Mouse (Mus musculus) limb, embryonic 14.5 days (tissue): Measurements from ENCODE around the gene Gpr183. TPM values are rescaled to one million over a fixed set of nuclear protein-coding genes. Genes with fewer than 3 reads are reported as not detected.

Experiments
- ATAC-seq: fragments of 200-750 bp; cut with Nextera tagmentation; 2 replicates; pipeline ENCODE4 v1.8.0; 2017; ENCODE audit warnings: low read depth, moderate number of reproducible peaks, moderate TSS enrichment; ENCODE audit not compliant: low FRiP score
- DNase-seq: peaks from one replicate; pipeline ENCODE4 v3.0.0-alpha.2; 2015; ENCODE audit warnings: low spot score
- H3K27ac ChIP-seq: fragments of 300-500 bp; sonication (generic); replicated peaks from 2 replicates; pipeline ENCODE4 v1.5.1; 2014; ENCODE audit warnings: low read depth, mild to moderate bottlenecking, low read length, moderate library complexity, mixed read lengths
- H3K27me3 ChIP-seq: fragments of 300-500 bp; sonication (generic); 2 replicates; pipeline ENCODE4 v1.6.1; 2014; ENCODE audit warnings: low read length, mixed read lengths; ENCODE audit not compliant: control insufficient read depth, insufficient read depth
- H3K36me3 ChIP-seq: fragments of 300-500 bp; sonication (generic); 2 replicates; pipeline ENCODE4 v1.6.1; 2014; ENCODE audit warnings: mild to moderate bottlenecking, low read length, moderate library complexity, mixed read lengths; ENCODE audit not compliant: control insufficient read depth, insufficient read depth
- H3K4me1 ChIP-seq: fragments of 300-500 bp; sonication (generic); 2 replicates; pipeline ENCODE4 v1.6.1; 2014; ENCODE audit warnings: antibody characterized with exemption, low read length, mixed read lengths; ENCODE audit not compliant: control insufficient read depth, insufficient read depth
- H3K4me2 ChIP-seq: fragments of 300-500 bp; sonication (generic); replicated peaks from 2 replicates; pipeline ENCODE4 v1.6.1; 2014; ENCODE audit warnings: low read depth, mild to moderate bottlenecking, low read length, moderate library complexity; ENCODE audit not compliant: severe bottlenecking
- H3K4me3 ChIP-seq: fragments of 300-500 bp; sonication (generic); replicated peaks from 2 replicates; pipeline ENCODE4 v1.5.1; 2014; ENCODE audit warnings: low read length
- H3K9ac ChIP-seq: fragments of 300-500 bp; sonication (generic); 2 replicates; pipeline ENCODE4 v1.6.1; 2014; ENCODE audit warnings: mild to moderate bottlenecking, low read depth, low read length, moderate library complexity; ENCODE audit not compliant: severe bottlenecking
- H3K9me3 ChIP-seq: fragments of 300-500 bp; sonication (generic); 2 replicates; pipeline ENCODE4 v1.6.1; 2016; ENCODE audit warnings: low read length; ENCODE audit not compliant: control insufficient read depth
- POLR2A ChIP-seq: fragments of 200-500 bp; IDR thresholded peaks from 2 replicates; pipeline ENCODE4 v1.8.0; 2012; ENCODE audit warnings: inconsistent platforms, mild to moderate bottlenecking, moderate library complexity, borderline replicate concordance; ENCODE audit not compliant: insufficient read depth, insufficient read length; ENCODE audit errors: extremely low read depth
- WGBS: fragments of 180-500 bp; shearing (Covaris S2); extraction: QIAGEN DNeasy Blood & Tissue Kit; methylation state at CpG from one replicate; pipeline ENCODE4 v1.1.7; 2014; 5-methylcytosine and 5-hydroxymethylcytosine counted together
- polyA plus RNA-seq, 2 experiments: library from polyadenylated mRNA; depleted of rRNA in 1 of 2; stranded (reverse) in 1 of 2; unstranded in 1 of 2; fragments of >200 nt; fragmentation: Nextera tagmentation in 1 of 2; extraction: Ambion mirVana in 1 of 2; gene quantifications; 2 replicates each; pipeline versions ENCODE4 v1.2.1 to v1.2.3; 2012 to 2014

Gpr183 gene
- polyA plus RNA-seq, 2 experiments, result 2.8 to 4.3 TPM

GRCm38 (mm10) chr14:121928375-121929137 lies 36.4 kb downstream of the Gpr183 start:
- 70% methylated on average over 8 of the region's 8 CpGs for WGBS
- H3K27ac ChIP-seq, result no peak overlapping the region
- H3K4me2 ChIP-seq, result no peak overlapping the region
- H3K4me1 ChIP-seq, result no peaks in the 10 kb centered on the region
- peaks cover 1% of the 10 kb centered on the region; the same call in 1 of the 2 replicates for H3K36me3 ChIP-seq
- TF ChIP-seq POLR2A, result no peak
- H3K27me3 ChIP-seq, result no peaks in the 10 kb centered on the region
- no peak for ATAC-seq
- H3K4me3 ChIP-seq, result no peak overlapping the region
- no peaks in the 10 kb centered on the region for H3K9me3 ChIP-seq
- H3K9ac ChIP-seq, result no peak overlapping the region
- DNase-seq, result peak; percentile 84

- Histone ChIP-seq H3K4me1 (no peaks in the 10 kb centered on the region), H3K27me3 (no peaks in the 10 kb centered on the region), H3K36me3 (no peaks in the 10 kb centered on the region), H3K9ac (no peak overlapping the region), H3K4me2 (no peak overlapping the region), H3K27ac (no peak overlapping the region), H3K4me3 (no peak overlapping the region), H3K9me3 (no peaks in the 10 kb centered on the region)
- ATAC-seq (no peak), DNase-seq (no peak)
- 92% methylated on average over 8 of the region's 8 CpGs for WGBS
- TF ChIP-seq POLR2A, result no peak
Observed at GRCm38 (mm10) chr14:121927451-121927850, 37.5 kb downstream of the Gpr183 start.

- Histone ChIP-seq H3K4me1 (no peaks in the 10 kb centered on the region), H3K27ac (no peak overlapping the region), H3K9ac (no peak overlapping the region), H3K4me2 (no peak overlapping the region), H3K36me3 (no peaks in the 10 kb centered on the region), H3K27me3 (no peaks in the 10 kb centered on the region), H3K4me3 (no peak overlapping the region), H3K9me3 (no peaks in the 10 kb centered on the region)
- no peak for TF ChIP-seq POLR2A
- ATAC-seq, result no peak
- 87% methylated on average over 6 of the region's 6 CpGs for WGBS
- DNase-seq, result no peak
Observed at GRCm38 (mm10) chr14:121926901-121927300, 38.1 kb downstream of the Gpr183 start.

GRCm38 (mm10) chr14:121924876-121925275 lies 40.1 kb downstream of the Gpr183 start:
- Histone ChIP-seq H3K36me3 (peaks cover 3% of the 10 kb centered on the region; the same call in 1 of the 2 replicates), H3K9ac (no peak overlapping the region), H3K27ac (no peak overlapping the region), H3K4me2 (no peak overlapping the region), H3K4me3 (no peak overlapping the region), H3K9me3 (no peaks in the 10 kb centered on the region), H3K27me3 (no peaks in the 10 kb centered on the region), H3K4me1 (no peaks in the 10 kb centered on the region; the same call in 1 of the 2 replicates)
- WGBS, result 87% methylated on average over 6 of the region's 6 CpGs
- no peak for TF ChIP-seq POLR2A
- DNase-seq, result no peak
- ATAC-seq, result no peak

- ATAC-seq (no peak), DNase-seq (no peak)
- H3K27ac ChIP-seq, result no peak overlapping the region
- H3K4me1 ChIP-seq, result no peaks in the 10 kb centered on the region; the same call in 1 of the 2 replicates
- 84% methylated on average over 4 of the region's 4 CpGs for WGBS
- peaks cover 3% of the 10 kb centered on the region; the same call in 1 of the 2 replicates for H3K36me3 ChIP-seq
- no peak overlapping the region for H3K4me3 ChIP-seq
- H3K27me3 ChIP-seq, result no peaks in the 10 kb centered on the region
- no peak for TF ChIP-seq POLR2A
- no peaks in the 10 kb centered on the region for H3K9me3 ChIP-seq
- H3K9ac ChIP-seq, result no peak overlapping the region
- H3K4me2 ChIP-seq, result no peak overlapping the region
Observed at GRCm38 (mm10) chr14:121922731-121923130, 42.3 kb downstream of the Gpr183 start.
